Mouse (Mus musculus) embryonic fibroblast, embryonic 13.5 days (primary cell): ENCODE measurements around the gene Washc4. TPM values are rescaled to one million over a fixed set of nuclear protein-coding genes. Genes with fewer than 3 reads are reported as not detected.

Experiments used
- H3K27ac ChIP-seq: 2 replicates; pipeline ENCODE4 v1.5.1; 2012; ENCODE audit warnings: low read length, control low read depth, inconsistent platforms; ENCODE audit not compliant: insufficient read depth
- H3K4me1 ChIP-seq: 2 replicates; pipeline ENCODE4 v1.6.1; 2011; ENCODE audit warnings: low read length; ENCODE audit not compliant: control insufficient read depth, insufficient read depth
- H3K4me3 ChIP-seq: 2 replicates; pipeline ENCODE4 v1.5.1; 2011; ENCODE audit warnings: mild to moderate bottlenecking, control low read depth, low read length; ENCODE audit not compliant: insufficient read depth
- CTCF ChIP-seq: IDR thresholded peaks from 2 replicates; pipeline ENCODE4 v1.5.1; 2011; ENCODE audit warnings: mild to moderate bottlenecking, control low read depth, low read length, moderate library complexity, borderline replicate concordance; ENCODE audit not compliant: insufficient read depth
- POLR2A ChIP-seq: IDR thresholded peaks from 2 replicates; pipeline ENCODE4 v1.6.1; 2011; ENCODE audit warnings: low read depth, mild to moderate bottlenecking, control low read depth, low read length, moderate library complexity
- polyA plus RNA-seq: library from polyadenylated mRNA; stranded (reverse); fragments of >200 nt; gene quantifications from 2 replicates; pipeline ENCODE4 v1.2.4, GENCODE M21; 2011; ENCODE audit warnings: low read depth; ENCODE audit not compliant: missing spikeins, insufficient read length

The Washc4 gene
- polyA plus RNA-seq, 1 experiment = 60.8 TPM

DNA sequence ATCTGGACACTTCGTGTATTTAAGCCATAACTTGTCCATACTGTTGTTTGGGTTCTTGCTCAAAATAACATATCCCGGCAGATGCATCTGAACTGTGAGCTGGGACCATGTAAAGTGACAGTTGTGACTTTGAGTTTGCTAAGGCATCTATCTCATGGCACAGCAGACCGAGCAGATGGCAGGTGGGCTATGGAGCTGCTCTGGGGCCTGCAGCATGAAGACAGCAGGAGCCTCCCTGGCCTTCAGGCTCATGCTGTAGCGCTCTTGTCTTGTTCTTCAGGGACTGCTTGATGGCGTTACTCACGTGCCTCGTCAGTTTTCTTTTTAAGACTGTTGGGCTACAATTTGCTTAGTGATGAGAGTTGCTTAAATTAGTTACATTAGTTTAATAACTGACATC is 49.1 kb downstream of the Washc4 start:
- Histone ChIP-seq H3K4me3 (no peak overlapping the region), H3K4me1 (no peaks in the 10 kb centered on the region), H3K27ac (no peak overlapping the region)
- TF ChIP-seq POLR2A (no peak), CTCF (no peak)

DNA sequence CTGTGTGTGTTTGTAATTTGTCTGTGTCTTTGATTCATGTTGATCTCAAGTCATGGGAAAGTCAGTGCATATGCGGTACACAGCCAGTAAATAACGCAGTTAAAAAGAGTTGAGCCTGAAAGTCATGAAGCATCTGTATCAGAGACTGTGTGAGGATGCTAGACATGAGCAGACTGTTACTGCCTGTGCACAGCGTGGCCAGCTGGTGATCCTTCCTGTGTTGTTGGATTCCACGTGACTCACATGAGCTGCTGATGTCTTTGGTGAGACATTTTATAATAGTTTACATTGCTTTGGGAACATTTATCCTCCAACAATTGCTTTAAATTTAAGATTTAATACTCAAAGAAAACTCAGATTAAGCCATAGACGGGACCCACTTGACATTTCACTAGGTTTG is 51.0 kb downstream of the Washc4 start:
- TF ChIP-seq CTCF (no peak), POLR2A (no peak)

DNA sequence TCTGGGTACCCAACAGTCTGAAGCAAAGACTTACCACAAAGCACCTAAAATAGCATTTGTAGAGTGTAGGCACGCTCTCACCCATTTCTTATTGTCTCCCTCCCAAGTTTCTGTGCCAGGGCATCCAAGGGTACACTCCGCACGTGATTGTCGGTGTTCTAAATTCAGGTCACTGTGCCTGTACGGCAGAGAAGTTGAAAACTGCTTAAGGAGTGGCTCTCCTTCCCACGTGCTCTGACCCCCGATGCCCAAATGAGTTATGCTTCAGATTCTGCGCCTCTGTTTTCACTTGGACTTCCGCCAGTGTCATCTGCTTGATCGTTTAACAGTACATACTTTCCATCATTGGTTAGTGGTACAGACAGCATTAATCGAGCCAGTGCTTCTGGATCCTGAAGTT is 57.1 kb downstream of the Washc4 start:
- no peak overlapping the region for H3K4me3 ChIP-seq
- no peak overlapping the region for H3K27ac ChIP-seq
- no peaks in the 10 kb centered on the region for H3K4me1 ChIP-seq
- TF ChIP-seq CTCF (no peak), POLR2A (no peak)

More for the DNA sequence above, 51.0 kb downstream of the Washc4 start:
- Histone ChIP-seq H3K4me3 (no peak overlapping the region), H3K4me1 (no peaks in the 10 kb centered on the region), H3K27ac (no peak overlapping the region)

DNA sequence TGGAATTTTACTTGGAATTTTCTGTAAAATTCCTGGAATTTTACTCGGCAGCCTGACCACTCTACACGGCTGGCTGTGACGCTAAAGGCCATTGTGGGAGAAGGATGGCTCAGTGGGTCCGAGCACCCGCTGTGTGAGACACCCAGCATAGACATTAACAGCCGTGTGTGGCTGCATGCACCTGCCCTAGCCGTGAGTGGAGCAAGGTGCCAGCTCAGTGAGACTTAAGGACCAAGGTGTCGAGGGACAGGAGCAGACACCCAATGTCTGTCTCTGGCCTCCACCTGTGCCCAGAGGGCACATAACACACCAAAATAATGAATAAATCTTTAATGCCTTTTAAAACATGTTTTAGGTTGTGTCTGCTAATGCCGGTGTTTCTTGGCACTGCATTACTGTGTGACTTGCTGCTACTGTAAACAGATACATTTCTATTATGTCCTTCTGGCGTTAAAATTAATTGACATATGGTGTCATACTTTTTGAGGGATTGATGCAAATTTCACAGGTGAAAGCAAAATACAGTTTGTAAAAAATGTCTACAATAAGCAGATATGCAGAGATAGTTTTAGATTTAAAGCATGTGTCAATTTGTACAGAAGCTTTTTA is 60.5 kb downstream of the Washc4 start:
- H3K4me3 ChIP-seq = no peak overlapping the region
- TF ChIP-seq CTCF (no peak), POLR2A (no peak)
- no peak overlapping the region for H3K27ac ChIP-seq
- H3K4me1 ChIP-seq = no peaks in the 10 kb centered on the region

- no peak overlapping the region for H3K4me3 ChIP-seq
- no peak overlapping the region for H3K27ac ChIP-seq
- no peaks in the 10 kb centered on the region for H3K4me1 ChIP-seq
- TF ChIP-seq CTCF (no peak), POLR2A (no peak)
Measured at GRCm38 (mm10) chr10:83605637-83606183, 62.2 kb downstream of the Washc4 start.

DNA sequence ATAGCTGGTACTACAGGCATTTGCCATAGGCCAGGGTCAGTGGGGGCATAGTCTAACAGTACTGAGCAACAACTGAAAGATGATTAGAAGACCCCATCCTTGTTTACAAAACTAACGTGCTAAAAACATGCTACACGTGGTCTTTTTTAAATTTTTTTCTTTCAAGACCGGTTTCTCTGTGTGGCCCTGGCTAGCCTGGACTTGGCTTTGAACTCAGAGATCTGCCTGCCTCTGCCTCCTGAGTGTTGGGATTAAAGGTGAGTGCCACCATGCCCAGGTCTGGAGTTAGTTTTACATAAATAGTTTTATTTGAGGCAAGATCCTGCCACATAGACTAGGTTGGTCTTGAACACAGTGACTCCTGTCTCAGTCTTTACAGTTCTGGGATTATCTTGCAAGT is 63.6 kb downstream of the Washc4 start:
- no peaks in the 10 kb centered on the region for H3K4me1 ChIP-seq
- H3K27ac ChIP-seq = no peak overlapping the region
- no peak overlapping the region for H3K4me3 ChIP-seq
- TF ChIP-seq POLR2A = no peak
- no peak for TF ChIP-seq CTCF

DNA sequence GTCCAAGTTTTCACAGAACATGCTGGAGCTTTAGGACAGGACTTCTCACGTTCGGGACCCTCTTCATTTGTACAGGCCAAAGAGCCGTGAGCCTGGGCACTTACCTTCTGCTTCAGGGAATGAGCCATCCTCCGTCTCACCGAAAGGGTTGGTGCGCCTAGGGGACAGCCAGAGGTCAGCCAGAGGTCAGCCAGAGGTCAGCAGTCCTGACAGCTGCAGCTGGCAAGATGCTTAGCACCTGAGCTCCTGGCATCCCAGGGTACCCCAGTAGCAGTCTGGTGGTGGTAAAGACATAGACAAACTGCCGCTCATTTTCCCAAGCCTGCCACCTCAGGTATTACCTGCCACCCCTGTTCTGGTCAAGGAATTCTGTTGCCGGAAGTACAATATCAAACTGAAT is 65.0 kb downstream of the Washc4 start:
- no peak overlapping the region for H3K4me3 ChIP-seq
- H3K4me1 ChIP-seq = no peaks in the 10 kb centered on the region
- H3K27ac ChIP-seq = no peak overlapping the region
- TF ChIP-seq CTCF (no peak), POLR2A (no peak)

GRCm38 (mm10) chr10:83610518-83610917 is 67.0 kb downstream of the Washc4 start:
- no peak for TF ChIP-seq CTCF
- TF ChIP-seq POLR2A = no peak
- no peaks in the 10 kb centered on the region for H3K4me1 ChIP-seq
- H3K4me3 ChIP-seq = no peak overlapping the region

GRCm38 (mm10) chr10:83611863-83612262 is 68.3 kb downstream of the Washc4 start:
- no peak for TF ChIP-seq CTCF
- TF ChIP-seq POLR2A = no peak
- no peaks in the 10 kb centered on the region for H3K4me1 ChIP-seq
- no peak overlapping the region for H3K4me3 ChIP-seq
- H3K27ac ChIP-seq = no peak overlapping the region

More at GRCm38 (mm10) chr10:83610518-83610917, 67.0 kb downstream of the Washc4 start:
- H3K27ac ChIP-seq = no peak overlapping the region

GRCm38 (mm10) chr10:83612648-83613215 is 69.2 kb downstream of the Washc4 start:
- TF ChIP-seq POLR2A = no peak
- no peak for TF ChIP-seq CTCF
- H3K27ac ChIP-seq = no peak overlapping the region
- no peaks in the 10 kb centered on the region for H3K4me1 ChIP-seq
- H3K4me3 ChIP-seq = no peak overlapping the region
